In genomic region chr7:25402671-25403101, GRCm38 (mm10) we compare ENCODE assay signal across 9 mouse cellular contexts. TPM values are rescaled to one million over a fixed set of nuclear protein-coding genes. Genes with fewer than 3 reads are reported as not detected.
A peak's percentile ranks its signal among the peaks of the same experiment; 100 is the strongest.
DNase-seq lines count a peak whose midpoint lies in the region; ATAC-seq and TF ChIP-seq lines count a peak whose summit lies in the region.
"Had no signal": no experiment of that assay in that cellular context is flagged by ENCODE, and none has a peak within 500 bp of the region (broad histone marks: within the 10 kb centered on the region; RNA-seq: fewer than 3 reads in every experiment).

No protein-coding gene starts in this region.

- TF ChIP-seq EP300 in heart, adult 2 months (IDR thresholded peaks at IDR 0.05; ENCODE audit: insufficient read depth, low read depth, low read length) = peak; percentile 59; the same call in 1 of the 2 replicates
- no peak for TF ChIP-seq EP300 in ES-Bruce4 (IDR thresholded peaks at IDR 0.05; ENCODE audit: insufficient read depth, low read depth, low read length)
- TF ChIP-seq EP300 in liver, postnatal 0 days (IDR thresholded peaks at IDR 0.05; ENCODE audit: low read depth) = no peak

- no peaks in the 10 kb centered on the region for H3K79me2 ChIP-seq in heart, adult 2 months (replicated peaks; ENCODE audit: control insufficient read depth, insufficient read depth, low read length)

- H3K9ac ChIP-seq in heart, adult 2 months (ENCODE audit: low read depth, low read length) = no peak overlapping the region
- no peak overlapping the region for H3K9ac ChIP-seq in heart, embryonic 11.5 days (ENCODE audit: low read depth, low read length)
- no peak overlapping the region for H3K9ac ChIP-seq in ES-Bruce4 (ENCODE audit: low read depth, poor library complexity, severe bottlenecking)
- no peak overlapping the region for H3K9ac ChIP-seq in intestine, embryonic 16.5 days (ENCODE audit: low read depth, low read length)
- H3K9ac ChIP-seq in liver, postnatal 0 days (replicated peaks) = no peak overlapping the region
- no peak overlapping the region for H3K9ac ChIP-seq in stomach, embryonic 16.5 days (ENCODE audit: low read length)

- no peak overlapping the region for H3K4me2 ChIP-seq in heart, embryonic 11.5 days
- H3K4me2 ChIP-seq in intestine, embryonic 16.5 days (ENCODE audit: low read depth, low read length) = no peak overlapping the region
- H3K4me2 ChIP-seq in liver, postnatal 0 days (ENCODE audit: low read depth, low read length) = no peak overlapping the region
- no peak overlapping the region for H3K4me2 ChIP-seq in stomach, embryonic 16.5 days (ENCODE audit: low read depth, low read length)

- no peaks in the 10 kb centered on the region for H3K27me3 ChIP-seq in heart, adult 2 months (ENCODE audit: control insufficient read depth, insufficient read depth, low read length)
- H3K27me3 ChIP-seq in heart, embryonic 11.5 days (ENCODE audit: control insufficient read depth, insufficient read depth, low read length) = no peaks in the 10 kb centered on the region
- H3K27me3 ChIP-seq in ES-Bruce4 (ENCODE audit: control insufficient read depth, insufficient read depth, low read length, poor library complexity, severe bottlenecking) = no peaks in the 10 kb centered on the region
- H3K27me3 ChIP-seq in intestine, embryonic 16.5 days (replicated peaks; ENCODE audit: control insufficient read depth, insufficient read depth, low read length) = no peaks in the 10 kb centered on the region
- no peaks in the 10 kb centered on the region for H3K27me3 ChIP-seq in liver, postnatal 0 days (ENCODE audit: insufficient read depth, low read length)
- no peaks in the 10 kb centered on the region for H3K27me3 ChIP-seq in stomach, embryonic 16.5 days (ENCODE audit: control insufficient read depth, insufficient read depth, low read length)

- peaks cover 3% of the 10 kb centered on the region for H3K4me1 ChIP-seq in heart, adult 2 months (ENCODE audit: control insufficient read depth, insufficient read depth, low read length)
- H3K4me1 ChIP-seq in heart, embryonic 11.5 days (ENCODE audit: control insufficient read depth, insufficient read depth, low read length) = no peaks in the 10 kb centered on the region
- H3K4me1 ChIP-seq in ES-Bruce4 (ENCODE audit: control insufficient read depth, insufficient read depth, low read length) = no peaks in the 10 kb centered on the region
- no peaks in the 10 kb centered on the region for H3K4me1 ChIP-seq in intestine, embryonic 16.5 days (ENCODE audit: control insufficient read depth, insufficient read depth, low read length)
- peaks cover 5% of the 10 kb centered on the region for H3K4me1 ChIP-seq in liver, postnatal 0 days (ENCODE audit: insufficient read depth)
- no peaks in the 10 kb centered on the region for H3K4me1 ChIP-seq in stomach, embryonic 16.5 days (ENCODE audit: control insufficient read depth, insufficient read depth, low read length)

- 2% methylated on average over 2 of the region's 2 CpGs for WGBS in heart, adult 2 months
- WGBS in heart, embryonic 11.5 days (ENCODE audit: insufficient replicate concordance) = 0% methylated on average over 2 of the region's 2 CpGs
- 4% methylated on average over 2 of the region's 2 CpGs for WGBS in intestine, embryonic 16.5 days
- 0% methylated on average over 2 of the region's 2 CpGs for WGBS in liver, postnatal 0 days (ENCODE audit: insufficient replicate concordance)
- 0% methylated on average over 2 of the region's 2 CpGs for WGBS in stomach, embryonic 16.5 days

- H3K9me3 ChIP-seq in heart, embryonic 11.5 days (replicated peaks; ENCODE audit: control insufficient read depth, low read length) = no peaks in the 10 kb centered on the region
- no peaks in the 10 kb centered on the region for H3K9me3 ChIP-seq in ES-Bruce4 (replicated peaks; ENCODE audit: control insufficient read depth, insufficient read depth, low read length, poor library complexity, severe bottlenecking)
- H3K9me3 ChIP-seq in intestine, embryonic 16.5 days (ENCODE audit: control insufficient read depth, low read length) = no peaks in the 10 kb centered on the region
- H3K9me3 ChIP-seq in liver, postnatal 0 days (ENCODE audit: low read length) = no peaks in the 10 kb centered on the region
- H3K9me3 ChIP-seq in stomach, embryonic 16.5 days (replicated peaks; ENCODE audit: control insufficient read depth, low read length) = no peaks in the 10 kb centered on the region

- peak in 1 of 2 experiments; percentile 57 for DNase-seq in heart, adult 2 months
- DNase-seq in cerebellum, adult 8-10 months = peak; percentile 44
- peak; percentile 79 for DNase-seq in liver, postnatal 0 days
- DNase-seq in ovary, adult 18-20 months (ENCODE audit: low spot score) = no peak

- no peak for ATAC-seq in heart, embryonic 11.5 days (replicated peaks; ENCODE audit: insufficient number of reproducible peaks, low FRiP score, low TSS enrichment)
- ATAC-seq in intestine, embryonic 16.5 days = peak; percentile 93
- ATAC-seq in liver, postnatal 0 days = peak; percentile 83
- peak; percentile 71 for ATAC-seq in stomach, embryonic 16.5 days (ENCODE audit: insufficient read depth, low FRiP score)

- TF ChIP-seq CTCF in heart, adult 2 months (IDR thresholded peaks at IDR 0.05) = peak; percentile 83
- peak; percentile 83 for TF ChIP-seq CTCF in ES-Bruce4 (IDR thresholded peaks at IDR 0.05; ENCODE audit: low read depth, low read length)
- TF ChIP-seq CTCF in liver, postnatal 0 days (IDR thresholded peaks at IDR 0.05; ENCODE audit: low read depth) = peak; percentile 89

- no peaks in the 10 kb centered on the region for H3K36me3 ChIP-seq in heart, adult 2 months (ENCODE audit: control insufficient read depth, insufficient read depth, low read length)
- no peaks in the 10 kb centered on the region for H3K36me3 ChIP-seq in heart, embryonic 11.5 days (ENCODE audit: control insufficient read depth, insufficient read depth, low read length)
- peaks cover 2% of the 10 kb centered on the region; the same call in 1 of the 2 replicates for H3K36me3 ChIP-seq in ES-Bruce4 (ENCODE audit: control insufficient read depth, insufficient read depth, low read length, poor library complexity, severe bottlenecking)
- H3K36me3 ChIP-seq in intestine, embryonic 16.5 days (ENCODE audit: control insufficient read depth, insufficient read depth, low read length) = no peaks in the 10 kb centered on the region
- no peaks in the 10 kb centered on the region for H3K36me3 ChIP-seq in liver, postnatal 0 days (replicated peaks; ENCODE audit: insufficient read depth, low read length)
- H3K36me3 ChIP-seq in stomach, embryonic 16.5 days (ENCODE audit: control insufficient read depth, insufficient read depth, low read length) = no peaks in the 10 kb centered on the region

- no peak overlapping the region for H3K27ac ChIP-seq in heart, adult 2 months
- no peak overlapping the region for H3K27ac ChIP-seq in heart, embryonic 11.5 days (ENCODE audit: low read depth, low read length)
- no peak overlapping the region for H3K27ac ChIP-seq in ES-Bruce4 (ENCODE audit: insufficient read depth, low read length)
- no peak overlapping the region for H3K27ac ChIP-seq in intestine, embryonic 16.5 days (ENCODE audit: low read length)
- H3K27ac ChIP-seq in liver, postnatal 0 days (ENCODE audit: low read depth) = no peak overlapping the region
- no peak overlapping the region for H3K27ac ChIP-seq in stomach, embryonic 16.5 days (ENCODE audit: low read length)

- intact Hi-C loops in heart, adult 2 months (cut with DNase I) = loop anchor here (2.0 to 10.0 kb wide), 2 partner anchors 34 to 268 kb away; partner anchors contain the start of gene Cnfn

- TF ChIP-seq POLR2A in heart, adult 2 months (IDR thresholded peaks at IDR 0.05; ENCODE audit: insufficient read depth, low read depth, low read length) = no peak
- TF ChIP-seq POLR2A in ES-Bruce4 (IDR thresholded peaks at IDR 0.05; ENCODE audit: insufficient read depth, low read length) = no peak

- no peak overlapping the region for H3K4me3 ChIP-seq in heart, adult 2 months
- no peak overlapping the region for H3K4me3 ChIP-seq in heart, embryonic 11.5 days (ENCODE audit: low read depth, low read length)
- H3K4me3 ChIP-seq in ES-Bruce4 (ENCODE audit: low read depth, low read length) = no peak overlapping the region
- H3K4me3 ChIP-seq in intestine, embryonic 16.5 days (ENCODE audit: low read length) = no peak overlapping the region
- H3K4me3 ChIP-seq in liver, postnatal 0 days (ENCODE audit: low read depth, low read length) = no peak overlapping the region
- H3K4me3 ChIP-seq in stomach, embryonic 16.5 days (replicated peaks; ENCODE audit: low read length) = no peak overlapping the region

RNA-seq across cellular contexts. Expression of gene Lipe, which starts 4.2 kb away (rescaled TPM):
- total RNA-seq in heart, adult 2 months (2021) = 10 to 100 TPM; 42.7 to 44.1 TPM
- 63.0 and 97.8 TPM in 2 replicates for polyA plus RNA-seq in heart, adult 2 months (2012; rRNA removed)
- 1.6 and 2.1 TPM in 2 replicates for polyA plus RNA-seq in heart, embryonic 11.5 days (2014; fragmentation: Nextera tagmentation; extraction: Ambion mirVana)
- 18.0 and 18.9 TPM in 2 replicates for polyA plus RNA-seq in ES-Bruce4 (2011; ENCODE audit: insufficient read depth, insufficient read length, low read depth, missing spikeins)
- polyA plus RNA-seq in intestine, embryonic 16.5 days (2015; fragmentation: Nextera tagmentation; extraction: Ambion mirVana) = 9.1 and 11.8 TPM in 2 replicates
- polyA plus RNA-seq in liver, postnatal 0 days (2015; fragmentation: Nextera tagmentation; extraction: Ambion mirVana) = 5.2 and 5.5 TPM in 2 replicates
- 10.6 and 10.9 TPM in 2 replicates for polyA plus RNA-seq in stomach, embryonic 16.5 days (2015; fragmentation: Nextera tagmentation; extraction: Ambion mirVana)

RNA-seq across cellular contexts. Expression of gene Cxcl17, which starts 10.0 kb away (rescaled TPM):
- total RNA-seq in heart, adult 2 months (2021) = not detected
- 8.1 TPM in 1 of 2 replicates, not detected in the other for polyA plus RNA-seq in heart, adult 2 months (2012; rRNA removed)
- polyA plus RNA-seq in heart, embryonic 11.5 days (2014; fragmentation: Nextera tagmentation; extraction: Ambion mirVana) = not detected in 2 replicates
- polyA plus RNA-seq in ES-Bruce4 (2011; ENCODE audit: insufficient read depth, insufficient read length, low read depth, missing spikeins) = not detected in 2 replicates
- 0.18 and 0.43 TPM in 2 replicates for polyA plus RNA-seq in intestine, embryonic 16.5 days (2015; fragmentation: Nextera tagmentation; extraction: Ambion mirVana)
- not detected in 2 replicates for polyA plus RNA-seq in liver, postnatal 0 days (2015; fragmentation: Nextera tagmentation; extraction: Ambion mirVana)
- 0.61 and 0.64 TPM in 2 replicates for polyA plus RNA-seq in stomach, embryonic 16.5 days (2015; fragmentation: Nextera tagmentation; extraction: Ambion mirVana)

RNA-seq across cellular contexts. Expression of gene Cnfn, which starts 33.2 kb away (rescaled TPM):
- total RNA-seq in heart, adult 2 months (2021) = not detected
- polyA plus RNA-seq in heart, adult 2 months (2012; rRNA removed) = not detected in 2 replicates
- polyA plus RNA-seq in heart, embryonic 11.5 days (2014; fragmentation: Nextera tagmentation; extraction: Ambion mirVana) = not detected in 2 replicates
- not detected in 2 replicates for polyA plus RNA-seq in ES-Bruce4 (2011; ENCODE audit: insufficient read depth, insufficient read length, low read depth, missing spikeins)
- polyA plus RNA-seq in intestine, embryonic 16.5 days (2015; fragmentation: Nextera tagmentation; extraction: Ambion mirVana) = 0.69 and 1.1 TPM in 2 replicates
- not detected in 2 replicates for polyA plus RNA-seq in liver, postnatal 0 days (2015; fragmentation: Nextera tagmentation; extraction: Ambion mirVana)
- 1,223 and 2,187 TPM in 2 replicates for polyA plus RNA-seq in stomach, embryonic 16.5 days (2015; fragmentation: Nextera tagmentation; extraction: Ambion mirVana)
- polyA plus RNA-seq: neural tube, embryonic 14.5 days had no signal

Comparison
In these comparisons a context has a peak if more than half of its experiments do, and no peak if none do; other contexts are left out.
1. RNA of gene Cnfn, which starts 33.2 kb away (polyA plus RNA-seq): 1,223 to 2,187 TPM in stomach, embryonic 16.5 days; 0.69 to 1.1 TPM in intestine, embryonic 16.5 days, not detected in heart, adult 2 months, not detected in heart, embryonic 11.5 days, not detected in ES-Bruce4 and not detected in liver, postnatal 0 days; every median in the first group is over 100 times any median in the second.
2. Peak in every context shown above with its lines, with median percentiles within 50 percentile points of each other: CTCF ChIP-seq.